Mouse (Mus musculus) thymus, adult 2 months (tissue): ENCODE results near the gene Gm14305. TPM values are rescaled to one million over a fixed set of nuclear protein-coding genes. Genes with fewer than 3 reads are reported as not detected.
"Not testable (repeated sequence)": the region's sequence is repeated elsewhere in the genome, so short reads cannot be mapped to it uniquely, and the experiment has no call there.

Experiments used
- DNase-seq: peaks from one replicate; pipeline ENCODE4 v3.0.0; 2021
- H3K27ac ChIP-seq: fragments of 200-500 bp; 2 replicates; pipeline ENCODE4 v1.5.1; 2012; ENCODE audit warnings: low read length, control low read depth; ENCODE audit not compliant: control insufficient read depth, insufficient read depth
- H3K27me3 ChIP-seq: fragments of 200-500 bp; 2 replicates; pipeline ENCODE4 v1.6.1; 2012; ENCODE audit warnings: mild to moderate bottlenecking, low read length, moderate library complexity, mixed read lengths; ENCODE audit not compliant: control insufficient read depth, insufficient read depth
- H3K36me3 ChIP-seq: fragments of 200-500 bp; 2 replicates; pipeline ENCODE4 v1.6.1; 2012; ENCODE audit warnings: mild to moderate bottlenecking, low read length, moderate library complexity; ENCODE audit not compliant: control insufficient read depth, insufficient read depth
- H3K4me1 ChIP-seq: fragments of 200-500 bp; replicated peaks from 2 replicates; pipeline ENCODE4 v1.6.1; 2012; ENCODE audit warnings: low read length; ENCODE audit not compliant: control insufficient read depth, insufficient read depth
- H3K4me3 ChIP-seq: fragments of 200-500 bp; 2 replicates; pipeline ENCODE4 v1.5.1; 2012; ENCODE audit warnings: mild to moderate bottlenecking, low read length, control low read depth, moderate library complexity; ENCODE audit not compliant: control insufficient read depth, insufficient read depth
- WGBS: fragments of 180-500 bp; shearing (Covaris S2); methylation state at CpG from one replicate; pipeline ENCODE4 v1.1.7; 2018; 5-methylcytosine and 5-hydroxymethylcytosine counted together
- polyA plus RNA-seq: library from polyadenylated mRNA; depleted of rRNA; stranded (reverse); fragments of >200 nt; gene quantifications from 2 replicates; pipeline ENCODE4 v1.2.3, GENCODE M21; 2012; rRNA removed

Gene Gm14305
- 3.4 and 4.9 TPM in 2 replicates for polyA plus RNA-seq

- WGBS, result 0% methylated on average over 4 of the region's 6 CpGs
- not testable (repeated sequence) for H3K27me3 ChIP-seq, H3K36me3 ChIP-seq, H3K4me1 ChIP-seq, H3K27ac ChIP-seq
- peak within 1 kb of the TSS; percentile 56 for H3K4me3 ChIP-seq
- DNase-seq, result peak; percentile 8
These were observed at the start of gene Gm14305 for GRCm38 (mm10) chr2:176708051-176708450. Gm14305 (plus strand) TSS chr2:176708328.

GRCm38 (mm10) chr2:176670222-176670621 is 37.9 kb upstream of the Gm14305 start, which contains the start of gene Zfp973:
Zfp973 (plus strand) TSS chr2:176670522.
- WGBS, result no CpG with 5 or more reads among the region's 6 CpGs
- H3K27me3 ChIP-seq, H3K27ac ChIP-seq, H3K4me3 ChIP-seq, H3K4me1 ChIP-seq, H3K36me3 ChIP-seq, DNase-seq: not testable (repeated sequence)

Other genes starting within 250 kb of the Gm14305 start
- gene Gm14434, start 221.5 kb upstream of the Gm14305 start, polyA plus RNA-seq, result 3.2 and 3.5 TPM in 2 replicates
- gene Zfp967, start 187.3 kb upstream of the Gm14305 start, polyA plus RNA-seq, result not detected in 2 replicates
- 1.5 and 5.0 TPM in 2 replicates for gene Gm14308, start 72.0 kb upstream of the Gm14305 start, polyA plus RNA-seq
- 2.5 and 2.8 TPM in 2 replicates for gene Zfp973, start 37.8 kb upstream of the Gm14305 start, polyA plus RNA-seq
- gene Gm14295, start 90.3 kb downstream of the Gm14305 start, polyA plus RNA-seq, result 2.0 and 2.1 TPM in 2 replicates
- gene Gm14408, start 122.8 kb downstream of the Gm14305 start, polyA plus RNA-seq, result not detected in 2 replicates
- 1.2 and 1.6 TPM in 2 replicates for gene Gm14296, start 219.5 kb downstream of the Gm14305 start, polyA plus RNA-seq